Mouse (Mus musculus) kidney, postnatal 36 days (tissue): ENCODE data around the gene Sri.
"Not testable (repeated sequence)": the region's sequence is repeated elsewhere in the genome, so short reads cannot be mapped to it uniquely, and the experiment has no call there.

Experiments
- DNase-seq, 2 experiments: peaks; one replicate each; pipeline ENCODE4 v3.0.0; 2021 to 2022; ENCODE audit warnings: mixed read lengths in 2 of 2

The Sri gene

DNA sequence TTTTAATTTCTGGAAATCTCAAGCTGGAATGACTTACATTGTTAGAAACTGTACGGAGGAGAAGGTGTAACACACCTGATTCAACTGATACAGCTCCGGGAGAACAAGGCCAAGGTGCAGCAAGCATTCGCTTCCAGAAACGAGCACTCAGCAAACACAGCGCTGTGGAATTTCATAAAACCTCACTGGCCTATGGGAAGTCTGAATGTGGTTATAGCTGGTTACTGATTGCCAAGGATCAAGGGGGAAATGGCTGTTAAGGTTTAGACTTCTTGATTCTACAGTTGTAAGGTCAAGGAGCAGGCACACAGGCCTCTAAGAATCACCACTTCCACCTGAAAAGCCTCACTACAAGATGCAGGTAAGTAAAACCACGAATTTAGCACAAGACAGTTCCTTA, at the start of gene Sri:
Sri (plus strand) TSS at position 224 of the 400 bp plus-strand sequence.
- peak; percentile 51 to 79 for DNase-seq

DNA sequence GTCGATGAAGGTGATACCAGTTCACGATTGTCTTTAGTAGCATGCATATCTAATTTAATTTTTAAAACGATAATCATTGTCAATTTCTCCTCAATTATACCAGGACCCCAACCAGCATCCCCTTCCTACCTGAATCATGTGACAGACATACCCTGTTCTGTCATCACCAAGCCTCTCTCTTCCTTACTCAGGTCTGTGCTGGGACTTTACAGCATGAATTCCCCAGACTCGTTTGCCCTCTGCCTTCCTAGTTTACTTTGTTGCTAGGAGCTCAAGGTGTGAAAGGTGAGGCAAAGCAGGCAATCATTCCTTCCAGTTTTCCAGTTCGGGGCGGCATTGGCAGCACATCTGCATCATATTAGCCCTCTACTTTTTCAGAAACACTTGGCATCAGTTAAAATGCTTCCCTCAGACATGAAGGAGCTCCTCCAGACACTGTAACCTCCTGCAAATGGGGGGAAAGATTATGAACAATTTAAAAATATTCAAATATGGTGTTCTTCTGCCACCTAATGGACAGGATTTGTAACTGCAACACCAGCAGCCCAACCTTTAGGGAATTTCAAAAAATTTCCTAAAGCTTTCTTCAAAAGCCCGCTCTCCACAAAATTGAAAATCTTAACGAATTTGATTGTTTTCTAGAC, 49.4 kb upstream of the Sri start:
- DNase-seq, result peak in 1 of 2 experiments; percentile 2

DNA sequence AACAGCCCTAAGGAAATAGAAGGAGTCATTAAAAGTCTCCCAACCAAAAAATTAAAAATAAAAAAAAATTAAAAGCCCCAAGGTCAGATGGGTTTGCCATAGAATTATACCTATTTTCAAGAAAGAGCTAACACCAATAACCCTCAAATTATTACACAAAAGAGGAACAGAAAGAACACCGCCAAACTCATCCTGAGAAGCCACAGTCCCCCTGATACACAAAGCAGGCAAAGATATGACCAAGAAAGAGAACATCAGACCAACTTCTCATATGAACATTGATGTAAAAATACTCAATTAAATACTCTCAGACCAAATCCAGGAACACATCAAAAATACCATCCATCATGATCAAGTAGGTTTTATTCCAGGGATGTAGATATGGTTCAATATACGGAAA, 48.8 kb upstream of the Sri start:
- no peak for DNase-seq

DNA sequence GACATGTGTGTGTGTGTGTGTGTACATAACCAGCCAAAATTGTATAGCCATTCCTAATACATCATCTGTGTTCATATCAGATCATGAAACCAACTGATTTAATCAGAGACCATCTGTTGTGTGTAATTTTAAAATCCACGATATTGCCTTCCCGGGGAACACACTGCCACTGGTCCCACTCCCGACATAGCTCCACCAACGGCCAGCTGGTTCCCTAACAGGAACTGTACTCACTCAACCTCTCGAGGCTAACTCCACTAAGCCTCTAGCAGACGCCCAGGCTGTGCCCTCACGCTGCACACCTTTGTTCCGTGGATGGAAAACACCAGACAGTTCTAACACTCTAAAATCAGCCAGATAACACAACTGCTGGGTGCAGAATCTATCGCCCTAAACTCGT, 45.4 kb upstream of the Sri start:
- DNase-seq, result no peak

DNA sequence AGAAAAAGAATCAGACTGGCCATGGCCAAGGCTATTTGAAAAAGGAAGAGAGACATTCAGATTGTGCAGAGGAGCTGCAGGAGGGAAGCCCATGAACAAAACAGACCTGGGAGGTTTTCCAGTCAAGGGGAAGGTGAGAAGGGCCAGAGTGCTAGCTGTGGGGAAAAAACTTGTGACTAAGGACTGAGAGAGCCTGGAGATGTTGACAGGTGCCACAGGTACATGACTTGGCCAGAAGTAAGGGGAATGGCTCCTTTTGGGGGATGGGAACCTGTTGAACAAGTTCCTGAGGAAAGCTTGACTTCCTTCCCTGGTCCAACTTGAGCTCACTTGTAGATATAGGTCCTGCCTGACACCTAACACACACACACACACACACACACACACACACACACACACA, 43.1 kb upstream of the Sri start:
- no peak for DNase-seq

DNA sequence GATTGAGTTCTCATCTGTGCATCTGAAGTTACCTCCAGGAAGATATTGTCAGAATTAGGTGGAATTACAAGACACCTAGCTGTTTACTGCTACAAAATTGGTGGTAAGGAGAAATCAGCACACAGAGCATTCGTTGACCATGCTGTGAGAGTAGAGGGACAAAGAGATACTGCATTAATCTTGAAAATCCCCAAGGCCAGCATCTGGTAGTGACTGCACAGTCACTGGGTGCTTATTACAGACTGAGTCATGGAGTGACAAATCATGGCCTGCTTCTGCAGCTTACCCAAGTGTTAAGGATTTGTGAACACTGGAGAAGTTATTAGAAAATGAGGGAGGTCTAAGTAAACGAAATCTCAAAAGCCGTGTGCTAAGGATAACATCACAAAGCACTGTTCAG, 32.6 kb upstream of the Sri start:
- DNase-seq, result no peak

DNA sequence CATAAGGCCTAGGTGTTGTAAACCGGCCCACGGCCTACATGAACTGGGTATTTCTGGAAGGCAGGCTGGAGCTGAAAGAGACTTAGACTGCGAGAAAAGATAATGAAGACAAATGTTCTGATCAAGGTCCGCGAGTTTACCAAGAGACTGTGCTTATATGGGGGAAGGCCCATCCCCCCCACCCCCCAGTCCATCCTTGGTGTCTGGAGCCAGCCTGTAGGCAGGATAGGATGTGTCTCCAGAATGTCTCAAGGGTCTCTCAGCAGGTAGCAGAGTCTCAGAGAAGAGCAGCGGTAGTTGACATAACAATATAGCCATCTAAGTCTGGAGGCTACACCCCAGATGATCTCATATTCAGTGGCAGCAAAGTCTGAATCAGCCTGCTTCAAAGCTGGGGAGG, 11.3 kb upstream of the Sri start:
- DNase-seq, result not testable (repeated sequence)

DNA sequence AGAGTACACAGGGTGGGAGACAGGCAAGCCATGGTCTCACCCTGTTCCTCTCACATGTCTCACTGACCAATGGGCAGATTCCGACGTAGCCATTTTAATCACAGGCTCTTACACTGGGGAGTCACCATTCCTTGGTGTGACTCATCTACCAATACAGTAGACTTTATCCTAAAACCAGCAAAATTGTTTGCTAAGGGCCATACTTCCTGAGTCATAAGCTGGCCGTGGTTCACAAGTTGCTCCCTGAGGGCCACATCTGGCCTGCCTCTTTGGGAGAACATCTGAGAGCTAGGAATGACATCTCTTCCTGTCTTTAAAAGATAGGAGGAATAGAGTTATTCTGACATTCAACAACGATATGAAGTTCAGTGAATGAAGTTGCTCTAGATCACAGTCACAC, 7.9 kb downstream of the Sri start:
- DNase-seq, result no peak

DNA sequence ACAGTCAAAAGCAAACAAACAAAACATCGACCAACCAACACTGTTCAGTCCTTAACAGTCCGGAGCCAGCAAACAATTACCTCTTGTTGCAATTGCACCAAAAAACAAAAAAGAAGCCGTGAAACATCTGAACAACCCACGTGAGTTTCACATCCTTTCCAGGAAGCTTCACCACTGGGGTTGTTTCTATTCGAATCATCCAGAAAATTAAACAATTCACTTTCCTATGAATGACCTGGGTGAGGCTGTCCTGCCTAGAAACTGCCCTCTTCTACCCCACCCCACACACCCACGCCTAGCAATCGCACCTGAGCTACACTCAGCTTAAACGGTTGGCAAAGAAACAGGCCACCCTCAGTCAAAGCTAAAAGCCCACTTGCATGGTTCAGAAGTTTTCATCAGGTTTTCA, 9.8 kb downstream of the Sri start:
- no peak for DNase-seq

DNA sequence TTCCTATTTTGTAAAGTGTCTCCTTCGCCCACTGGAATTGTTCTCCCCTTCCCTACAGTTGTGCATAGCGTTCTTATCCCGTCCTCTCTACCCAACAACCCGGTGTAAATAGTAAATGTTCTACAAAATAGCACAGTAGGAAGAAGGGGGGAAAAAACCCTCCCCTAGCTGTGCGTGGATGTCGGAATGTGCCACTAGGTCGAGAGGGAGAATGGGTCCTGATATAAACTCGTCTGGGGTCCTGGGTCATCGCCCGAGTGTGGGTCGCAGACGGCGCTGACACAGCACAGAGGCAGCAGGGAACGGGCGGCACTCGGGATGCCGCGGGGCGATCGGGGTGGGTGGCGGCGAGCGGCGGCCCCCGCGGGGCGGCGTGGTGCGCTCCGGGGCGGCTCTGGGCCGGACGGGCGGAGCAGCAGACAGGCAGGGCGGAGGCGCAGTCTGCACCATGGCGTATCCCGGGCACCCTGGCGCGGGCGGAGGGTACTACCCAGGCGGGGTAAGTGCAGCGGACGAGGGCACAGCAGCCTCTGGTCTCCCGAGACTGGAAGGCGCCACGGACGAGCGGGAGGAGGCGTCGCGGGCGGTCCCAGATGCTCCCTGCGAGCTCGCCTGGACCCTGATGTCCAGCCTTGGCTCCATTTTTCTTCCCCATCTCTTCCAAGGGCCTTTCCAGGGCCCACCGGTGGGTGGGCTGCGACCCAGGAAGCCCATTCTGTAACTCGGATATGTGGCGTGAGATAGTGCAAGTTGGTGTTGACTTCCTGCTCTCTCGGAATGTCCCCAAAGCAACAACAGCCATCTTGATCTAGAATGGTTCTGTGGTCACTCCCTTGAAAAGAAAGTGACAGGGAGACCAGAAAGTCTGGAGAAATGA, 10.5 kb downstream of the Sri start:
- peak; percentile 92 to 93 for DNase-seq

DNA sequence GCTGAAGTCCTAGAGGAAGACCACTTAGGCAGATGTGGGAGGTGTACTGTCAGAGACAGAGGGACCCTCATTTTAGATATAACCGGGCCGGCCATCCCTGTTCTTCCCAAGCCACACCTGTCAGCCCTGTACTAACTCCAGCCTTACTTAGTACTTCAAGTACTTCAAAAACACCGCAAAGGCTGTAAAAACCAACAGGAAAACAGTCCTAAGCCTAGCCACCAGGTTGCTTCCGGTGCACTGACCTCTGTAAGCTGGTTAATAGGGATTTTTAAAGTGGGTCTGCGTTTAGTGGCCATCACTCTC, 11.1 kb downstream of the Sri start:
- peak in 1 of 2 experiments; percentile 32 for DNase-seq

DNA sequence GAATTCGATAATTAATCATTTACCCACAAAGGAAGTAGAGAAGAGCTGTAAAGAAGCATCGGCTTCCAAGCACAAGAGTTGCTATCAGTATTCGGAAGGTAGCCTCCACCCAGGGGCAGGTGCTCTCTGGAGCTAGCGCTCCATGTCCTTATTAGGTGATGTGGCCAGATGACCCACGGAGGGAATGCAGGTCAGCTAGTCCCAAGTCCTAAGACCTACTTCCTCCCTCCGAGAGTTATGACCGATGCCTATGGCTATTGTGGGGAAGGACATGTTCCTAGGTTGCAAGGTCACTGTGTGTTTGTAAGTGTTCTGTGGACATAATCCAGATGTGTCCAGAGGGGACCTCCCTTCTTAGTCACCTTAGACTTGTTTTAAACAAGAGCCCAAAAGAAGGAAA, 12.2 kb downstream of the Sri start:
- DNase-seq, result peak; percentile 20 to 35

DNA sequence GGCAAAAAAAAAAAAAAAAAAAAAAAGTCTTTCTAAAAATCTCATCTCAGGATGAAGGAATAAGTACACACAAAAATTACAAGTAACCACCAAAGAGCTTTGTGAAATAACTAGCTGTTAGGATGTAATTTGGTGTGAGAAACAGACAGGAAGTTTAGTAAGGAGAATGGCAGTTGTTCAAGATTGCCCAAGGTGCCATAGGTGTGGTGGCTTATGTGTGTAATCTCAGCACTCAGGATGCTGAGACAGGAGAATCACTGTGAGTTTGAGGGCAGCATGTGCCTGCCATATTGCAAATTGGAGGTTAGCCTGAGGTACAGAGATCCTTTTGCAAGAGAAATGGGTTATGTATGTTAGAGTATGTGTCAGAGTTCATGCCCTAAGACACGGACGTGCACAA, 16.6 kb downstream of the Sri start:
- DNase-seq, result no peak

DNA sequence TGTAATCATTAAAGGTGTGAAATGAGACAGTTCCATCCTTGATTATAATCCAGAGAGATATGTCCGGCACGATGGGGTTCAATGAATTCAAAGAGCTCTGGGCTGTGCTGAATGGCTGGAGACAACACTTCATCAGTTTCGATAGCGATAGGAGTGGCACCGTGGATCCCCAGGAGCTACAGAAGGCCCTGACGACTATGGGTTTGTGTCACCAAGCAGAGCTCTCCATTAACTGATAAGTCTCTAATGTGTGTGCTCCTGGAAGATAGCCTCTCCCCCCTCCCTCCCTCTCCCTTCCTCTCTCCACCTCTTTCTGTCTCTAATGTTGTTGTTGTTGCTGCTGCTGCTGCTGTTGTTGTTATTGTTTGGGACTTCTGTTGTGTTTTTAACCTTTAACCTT, 17.3 kb downstream of the Sri start:
- DNase-seq, result no peak

DNA sequence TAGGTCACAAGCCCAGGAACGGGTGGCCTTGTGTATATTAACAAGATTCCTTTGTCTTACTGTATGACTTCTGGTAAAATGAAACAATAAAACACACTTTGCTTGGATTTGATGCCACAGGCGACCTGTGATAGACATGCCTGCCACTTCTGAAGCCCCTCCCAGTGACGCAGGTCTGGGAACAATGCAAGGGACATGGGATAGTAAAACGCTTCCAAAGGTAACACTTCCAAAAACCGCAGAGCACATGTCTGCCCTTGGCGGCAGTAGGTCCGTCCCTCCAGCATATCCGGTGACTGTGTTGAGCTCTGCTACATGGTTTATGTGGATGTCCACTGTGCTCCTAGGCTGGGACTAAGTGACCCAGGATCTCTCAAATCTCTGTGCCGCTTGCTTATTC, 27.5 kb downstream of the Sri start:
- no peak for DNase-seq

DNA sequence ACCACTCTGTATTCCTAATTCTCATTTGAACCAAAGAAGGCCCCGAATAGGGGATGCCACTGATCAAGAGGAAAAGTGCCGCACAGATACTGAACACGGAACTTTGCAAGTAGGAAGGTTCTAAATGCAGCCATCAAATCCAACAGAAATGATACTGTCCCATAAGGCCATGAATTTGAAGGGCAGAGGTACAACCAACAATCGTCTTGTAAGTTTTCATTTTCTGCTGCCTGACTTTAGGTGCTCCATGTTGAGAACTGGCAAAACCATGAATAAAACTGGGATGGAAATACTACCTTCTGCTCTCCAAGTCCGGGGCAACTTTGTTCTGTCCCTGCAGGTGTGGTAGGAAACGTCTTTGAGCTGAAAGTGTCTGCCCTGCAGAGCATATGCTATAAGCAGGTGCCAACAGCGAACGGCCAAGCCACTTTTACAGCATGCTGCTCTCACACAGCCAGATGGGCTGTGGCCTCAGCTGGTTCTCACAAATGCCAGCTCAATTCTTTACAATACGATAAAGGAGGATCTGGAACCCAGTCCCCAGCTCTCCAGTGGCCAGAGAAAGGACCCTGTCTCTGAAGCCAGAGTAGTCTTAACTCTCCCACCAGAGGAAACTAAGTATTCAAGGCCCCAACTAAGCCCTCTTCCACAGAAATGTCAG, 28.2 kb downstream of the Sri start:
- no peak for DNase-seq

DNA sequence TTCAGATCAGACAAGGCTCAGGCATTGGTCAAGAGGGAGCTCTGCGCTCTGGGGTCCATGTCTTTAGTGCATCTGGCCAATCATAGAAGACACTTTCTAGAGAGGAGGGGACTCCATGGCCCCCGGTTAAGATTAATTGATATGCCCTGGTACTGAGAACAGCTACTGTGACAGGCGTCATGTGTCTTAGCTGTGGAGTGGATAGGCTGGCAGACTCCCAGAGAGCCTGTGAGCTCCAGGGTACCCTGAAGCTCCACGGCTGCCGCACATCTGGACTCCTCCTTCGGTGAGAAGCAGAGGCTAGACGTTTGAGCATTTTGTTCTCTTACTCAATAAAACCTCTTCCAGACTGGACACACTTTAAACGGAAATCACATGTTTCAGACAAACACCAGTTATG, 31.6 kb downstream of the Sri start:
- no peak for DNase-seq

DNA sequence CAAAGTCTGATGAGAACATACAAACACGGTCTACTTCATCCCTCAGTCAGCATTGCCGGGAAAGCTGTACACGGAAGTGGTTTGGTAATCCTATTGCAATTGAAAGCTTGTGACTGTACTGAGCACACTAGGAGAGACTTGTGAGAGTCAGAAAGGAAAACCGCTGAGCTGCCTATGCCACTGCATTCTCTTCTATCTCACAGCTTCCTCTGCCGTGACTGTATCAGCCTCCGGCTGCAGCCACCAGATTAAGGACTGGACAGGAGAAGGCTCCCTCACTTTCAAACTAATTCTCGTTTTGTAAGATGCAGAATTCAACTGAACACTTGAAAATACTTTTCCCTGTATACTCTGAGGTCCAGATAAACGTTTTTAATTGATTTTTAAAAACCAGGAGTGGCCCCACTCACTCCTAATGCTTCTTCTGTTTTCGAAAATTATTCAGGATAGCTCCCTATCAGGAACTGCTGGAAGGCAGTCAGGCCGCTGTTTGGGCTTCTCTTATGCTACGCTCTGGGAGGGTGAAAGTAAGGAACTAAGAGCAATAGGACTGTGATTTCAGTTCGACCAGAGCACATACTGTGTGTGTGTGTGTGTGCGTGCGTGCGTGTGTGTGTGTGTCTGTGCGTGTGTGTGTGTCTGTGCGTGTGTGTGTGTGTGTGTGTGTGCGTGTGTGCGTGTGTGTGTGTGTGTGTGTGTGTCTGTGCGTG, 37.1 kb downstream of the Sri start:
- no peak for DNase-seq

DNA sequence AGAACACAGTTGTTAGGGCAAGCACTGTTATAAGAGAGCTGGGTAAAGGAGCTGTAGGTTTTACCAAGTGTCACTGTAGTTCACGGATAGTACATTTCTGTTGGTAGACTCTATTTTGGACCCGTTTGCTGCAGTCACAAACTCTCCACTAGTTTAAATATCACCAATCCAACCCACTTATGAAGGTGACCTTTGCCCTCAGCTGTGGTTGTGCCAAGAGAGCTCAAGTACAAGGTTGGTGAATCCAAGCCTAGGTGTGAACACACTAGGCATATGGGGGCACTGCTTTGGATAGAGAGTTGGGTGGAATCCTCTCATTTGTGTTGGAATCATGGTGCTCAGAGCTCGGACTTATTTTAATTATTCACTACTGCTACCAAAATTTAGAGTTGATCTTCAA, 39.8 kb downstream of the Sri start:
- DNase-seq, result peak; percentile 16 to 49

DNA sequence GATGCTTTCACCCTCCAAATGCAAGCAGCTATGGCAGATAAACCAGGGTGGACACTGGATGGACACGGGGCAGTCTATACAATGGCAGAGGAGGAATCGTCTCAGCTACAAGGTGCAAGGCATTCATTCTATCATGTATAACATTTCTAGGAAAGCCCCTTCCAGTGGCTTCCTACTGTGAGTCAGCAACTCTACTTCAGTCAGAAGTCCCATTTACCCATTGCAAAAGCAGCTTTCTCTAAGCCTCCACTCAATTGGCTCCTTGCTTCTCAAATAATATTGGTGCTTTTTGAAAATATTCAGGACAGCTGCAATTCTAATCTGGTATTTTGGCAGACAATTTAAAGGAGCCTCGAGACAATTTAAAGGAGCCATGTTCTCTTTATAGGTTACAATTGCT, 42.3 kb downstream of the Sri start:
- DNase-seq, result no peak

DNA sequence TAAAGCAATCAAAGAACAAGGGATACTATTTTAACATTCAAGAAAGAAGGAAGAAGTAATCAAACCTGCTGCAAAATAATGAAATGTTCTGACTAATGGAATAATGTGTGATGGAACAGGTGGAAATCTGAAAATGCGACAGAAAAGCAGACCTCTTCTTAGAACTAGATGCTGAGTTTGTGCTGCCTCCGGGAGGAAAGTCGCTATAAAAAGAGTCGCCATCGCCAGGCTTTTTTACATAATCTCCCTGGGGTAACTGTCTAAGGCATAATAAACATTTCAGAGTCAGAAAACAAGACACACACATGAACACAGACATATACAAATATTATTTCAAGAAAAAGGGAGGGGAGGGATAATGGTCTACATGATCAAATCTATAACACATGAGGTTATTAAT, 49.0 kb downstream of the Sri start:
- DNase-seq, result no peak

DNA sequence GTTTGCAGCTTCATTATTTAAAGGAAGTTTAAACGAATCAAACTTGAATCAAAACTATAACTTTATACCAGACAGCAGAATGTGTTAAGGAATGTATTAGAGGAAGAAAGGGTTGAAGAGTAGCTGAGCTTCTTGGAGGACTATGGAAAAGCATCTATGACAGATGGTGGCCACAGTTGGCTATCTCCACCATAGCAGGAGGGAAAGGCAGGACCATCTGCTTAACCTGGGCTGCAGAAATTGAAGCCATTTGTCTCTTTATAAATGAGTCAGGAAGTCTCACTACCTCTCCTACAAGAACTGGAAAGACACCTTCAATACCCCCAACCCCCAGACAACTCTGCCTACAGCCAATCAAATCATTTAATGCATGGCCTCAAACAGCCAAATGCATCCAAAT, 49.8 kb downstream of the Sri start:
- DNase-seq, result no peak

DNA sequence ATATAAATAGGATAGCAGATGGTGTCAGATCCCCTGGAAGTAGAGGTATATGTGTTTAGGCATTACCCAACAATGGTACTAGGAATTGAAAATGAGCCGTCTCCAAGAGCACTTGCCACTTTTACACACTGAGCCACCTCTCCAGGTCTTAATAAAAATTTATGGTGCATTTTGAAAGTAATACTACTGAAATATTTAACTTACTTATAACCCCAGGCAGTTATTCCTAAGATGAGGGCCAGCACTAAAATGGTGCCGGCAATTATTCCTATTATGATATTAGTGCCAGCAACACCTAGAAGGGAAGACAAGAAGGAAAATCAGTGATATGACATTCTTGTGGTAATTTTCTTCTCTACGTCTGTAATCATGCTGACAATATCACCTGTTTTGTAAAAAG, 65.8 kb downstream of the Sri start:
- no peak for DNase-seq

DNA sequence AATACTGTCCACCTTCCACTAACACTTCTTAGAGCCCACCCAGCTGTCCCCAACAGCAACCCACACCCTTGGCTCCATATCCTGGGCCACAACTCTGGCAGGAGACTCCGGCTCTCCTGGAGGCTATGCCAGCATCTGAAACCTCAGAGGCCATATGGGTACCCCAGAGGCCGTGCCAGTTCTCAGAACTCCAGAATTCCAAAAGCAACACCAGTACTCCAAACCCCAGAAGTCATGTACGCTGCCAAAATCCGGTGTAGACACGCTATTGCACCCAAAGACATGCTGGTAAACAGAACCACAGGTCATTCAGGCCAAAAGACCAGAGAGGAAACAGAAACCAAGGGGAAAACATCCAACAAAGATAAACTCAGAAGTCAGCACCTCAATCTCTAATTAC, 66.4 kb downstream of the Sri start:
- DNase-seq, result no peak
